Mouse (Mus musculus) midbrain, embryonic 16.5 days (tissue): ENCODE measurements around the gene Nat9. TPM values are rescaled to one million over a fixed set of nuclear protein-coding genes. Genes with fewer than 3 reads are reported as not detected.

ENCODE experiments used
- ATAC-seq: fragments of 200-750 bp; cut with Nextera tagmentation; 2 replicates; pipeline ENCODE4 v1.8.0; 2017; ENCODE audit warnings: moderate TSS enrichment
- H3K27ac ChIP-seq: fragments of 300-500 bp; sonication (generic); 2 replicates; pipeline ENCODE4 v1.5.1; 2014; ENCODE audit warnings: mild to moderate bottlenecking, low read length, mixed read lengths
- H3K27me3 ChIP-seq: fragments of 300-500 bp; sonication (generic); 2 replicates; pipeline ENCODE4 v1.6.1; 2014; ENCODE audit warnings: low read depth, low read length, mixed read lengths; ENCODE audit not compliant: control insufficient read depth, insufficient read depth
- H3K36me3 ChIP-seq: fragments of 300-500 bp; sonication (generic); 2 replicates; pipeline ENCODE4 v1.6.1; 2014; ENCODE audit warnings: mild to moderate bottlenecking, low read length, moderate library complexity, mixed read lengths; ENCODE audit not compliant: control insufficient read depth, insufficient read depth
- H3K4me1 ChIP-seq: fragments of 300-500 bp; sonication (generic); 2 replicates; pipeline ENCODE4 v1.6.1; 2014; ENCODE audit warnings: mild to moderate bottlenecking, low read length, mixed read lengths; ENCODE audit not compliant: control insufficient read depth, insufficient read depth
- H3K4me2 ChIP-seq: fragments of 300-500 bp; sonication (generic); 2 replicates; pipeline ENCODE4 v1.6.1; 2014; ENCODE audit warnings: mild to moderate bottlenecking, low read length, mixed read lengths
- H3K4me3 ChIP-seq: fragments of 300-500 bp; sonication (generic); 2 replicates; pipeline ENCODE4 v1.5.1; 2014; ENCODE audit warnings: low read depth, mild to moderate bottlenecking, low read length, moderate library complexity, mixed read lengths
- H3K9ac ChIP-seq: fragments of 300-500 bp; sonication (generic); 2 replicates; pipeline ENCODE4 v1.6.1; 2014; ENCODE audit warnings: low read depth, low read length, mixed read lengths
- H3K9me3 ChIP-seq: fragments of 300-500 bp; sonication (generic); replicated peaks from 2 replicates; pipeline ENCODE4 v1.6.1; 2014; ENCODE audit warnings: mild to moderate bottlenecking, low read length, mixed read lengths; ENCODE audit not compliant: control insufficient read depth, poor library complexity, severe bottlenecking
- WGBS: fragments of 180-500 bp; shearing (Covaris S2); extraction: QIAGEN DNeasy Blood & Tissue Kit; methylation state at CpG from one replicate; pipeline ENCODE4 v1.1.7; 2014; 5-methylcytosine and 5-hydroxymethylcytosine counted together
- polyA plus RNA-seq: library from polyadenylated mRNA; unstranded; fragments of >200 nt; fragmentation: Nextera tagmentation; extraction: Ambion mirVana; gene quantifications from 2 replicates; pipeline ENCODE4 v1.2.1, GENCODE M21; 2015

Nat9 gene
- polyA plus RNA-seq, 1 experiment from 2014 or later, result 23.9 TPM

DNA sequence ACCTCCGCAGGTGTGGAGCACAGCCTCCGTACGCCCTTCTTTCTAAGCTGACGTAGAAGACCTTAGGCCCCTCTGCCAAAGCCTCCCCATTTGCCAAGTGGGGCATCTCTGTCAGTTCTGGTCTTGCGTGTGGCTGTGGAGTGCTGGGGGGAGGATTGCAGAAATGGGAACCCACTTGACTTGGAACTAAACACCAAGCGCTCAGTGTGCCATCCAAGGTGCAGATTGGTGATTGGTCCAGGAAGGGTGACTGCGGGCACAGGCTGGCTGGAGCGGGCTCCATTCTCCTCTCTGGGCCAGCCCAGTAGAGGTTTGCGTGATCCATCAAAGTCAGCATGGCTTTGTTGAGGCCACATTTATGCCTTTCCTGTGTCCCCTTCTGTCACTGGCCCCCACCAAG is 15.1 kb upstream of the Nat9 start:
- 96% methylated on average over 9 of the region's 9 CpGs for WGBS
- no peaks in the 10 kb centered on the region for H3K4me1 ChIP-seq
- ATAC-seq, result no peak
- H3K4me2 ChIP-seq, result no peak overlapping the region
- no peak overlapping the region for H3K27ac ChIP-seq
- no peak overlapping the region for H3K9ac ChIP-seq
- no peak overlapping the region for H3K4me3 ChIP-seq
- no peaks in the 10 kb centered on the region for H3K9me3 ChIP-seq
- no peaks in the 10 kb centered on the region for H3K27me3 ChIP-seq
- H3K36me3 ChIP-seq, result peaks cover 27% of the 10 kb centered on the region

DNA sequence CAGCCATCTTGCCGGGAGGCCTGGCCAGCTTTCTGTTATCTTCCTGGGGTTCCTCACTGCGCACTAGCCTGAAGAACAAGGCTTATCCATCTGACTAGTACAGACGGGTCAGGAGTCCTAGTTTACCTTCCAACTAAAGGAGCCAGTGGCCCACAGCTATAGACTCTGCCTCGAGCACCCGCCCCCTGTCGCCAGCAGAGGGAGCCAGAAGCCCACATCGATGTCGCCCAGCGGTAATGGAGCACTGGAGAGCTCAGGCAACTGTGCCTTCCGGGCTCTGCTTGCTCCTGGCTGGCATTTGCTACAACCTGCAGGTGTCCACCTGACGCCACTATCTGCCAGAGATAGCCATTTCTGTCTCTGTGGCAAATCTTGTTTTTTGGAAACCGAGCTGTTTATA is 14.7 kb upstream of the Nat9 start:
- ATAC-seq, result peak; percentile 90
- Histone ChIP-seq H3K4me3 (no peak overlapping the region), H3K4me1 (no peaks in the 10 kb centered on the region), H3K9me3 (no peaks in the 10 kb centered on the region), H3K27me3 (no peaks in the 10 kb centered on the region), H3K9ac (no peak overlapping the region), H3K27ac (no peak overlapping the region), H3K36me3 (peaks cover 25% of the 10 kb centered on the region), H3K4me2 (no peak overlapping the region)
- 14% methylated on average over 12 of the region's 12 CpGs for WGBS

DNA sequence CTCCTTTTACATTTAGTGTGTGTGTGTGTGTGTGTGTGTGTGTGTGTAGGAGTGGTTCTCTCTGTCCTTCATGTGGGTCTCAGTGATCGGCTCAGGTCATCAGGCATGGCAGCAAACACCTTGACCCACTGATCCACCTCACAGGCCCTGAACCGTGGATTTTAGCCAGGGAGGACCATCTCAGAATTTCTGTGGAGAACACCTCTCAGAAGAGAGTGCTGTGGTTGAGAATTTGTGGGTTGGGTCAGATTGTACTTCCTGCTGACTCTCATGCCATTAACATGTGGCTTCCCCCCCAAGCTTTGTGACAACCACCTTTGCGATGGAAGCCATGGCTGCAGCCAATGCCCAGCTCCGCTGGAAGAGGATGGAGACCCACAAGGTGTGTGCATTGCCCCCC is 12.9 kb upstream of the Nat9 start:
- no peaks in the 10 kb centered on the region for H3K9me3 ChIP-seq
- H3K27ac ChIP-seq, result no peak overlapping the region
- ATAC-seq, result no peak
- H3K36me3 ChIP-seq, result peaks cover 20% of the 10 kb centered on the region
- H3K4me1 ChIP-seq, result no peaks in the 10 kb centered on the region
- H3K27me3 ChIP-seq, result no peaks in the 10 kb centered on the region
- 96% methylated on average over 4 of the region's 4 CpGs for WGBS
- H3K4me2 ChIP-seq, result no peak overlapping the region
- H3K4me3 ChIP-seq, result no peak overlapping the region
- H3K9ac ChIP-seq, result no peak overlapping the region

DNA sequence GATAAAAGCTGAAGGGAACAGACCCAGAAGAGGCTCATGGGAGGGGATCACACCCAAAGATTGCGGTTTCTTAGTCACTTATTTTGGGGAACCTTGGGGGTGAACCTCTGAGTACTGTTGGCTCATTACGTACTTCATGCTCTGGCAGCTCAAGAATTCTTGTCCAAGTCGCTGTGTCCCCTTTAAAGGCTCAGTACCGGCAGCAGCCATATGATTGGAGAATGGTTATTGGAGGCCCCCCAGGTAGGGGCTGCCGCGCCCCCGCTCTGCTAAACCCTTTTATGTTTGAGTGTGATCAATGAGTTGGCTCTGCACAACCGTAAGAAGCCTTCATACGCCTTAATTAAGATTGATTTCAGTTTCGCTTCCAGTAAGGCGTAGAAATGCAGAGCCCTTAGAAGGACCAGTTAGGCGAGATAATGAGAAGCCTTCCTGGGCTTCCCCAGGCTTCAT is 11.3 kb upstream of the Nat9 start:
- Histone ChIP-seq H3K9me3 (no peaks in the 10 kb centered on the region), H3K4me3 (no peak overlapping the region), H3K27ac (no peak overlapping the region), H3K4me2 (no peak overlapping the region), H3K36me3 (peaks cover 19% of the 10 kb centered on the region), H3K9ac (no peak overlapping the region), H3K4me1 (no peaks in the 10 kb centered on the region), H3K27me3 (no peaks in the 10 kb centered on the region)
- no peak for ATAC-seq
- WGBS, result 71% methylated on average over 12 of the region's 12 CpGs

DNA sequence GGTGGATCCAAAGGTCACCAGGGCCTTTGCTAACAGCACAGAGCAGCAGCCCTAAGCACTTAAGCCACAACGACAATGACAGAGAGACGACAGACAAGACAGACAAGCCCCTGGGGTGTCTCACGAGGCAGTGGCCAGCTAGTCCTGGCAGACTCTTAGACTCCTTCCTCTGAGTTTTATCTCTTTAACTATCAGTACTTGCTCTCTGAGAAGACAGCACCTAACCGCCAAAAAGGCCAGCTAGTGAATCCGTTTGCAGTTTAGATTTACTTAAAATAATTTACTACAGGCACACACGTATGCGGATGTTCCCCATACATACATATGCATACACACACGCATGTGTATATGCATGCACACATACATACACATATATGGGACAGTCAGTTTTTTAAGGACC is 9.9 kb upstream of the Nat9 start:
- Histone ChIP-seq H3K9ac (no peak overlapping the region), H3K36me3 (peaks cover 15% of the 10 kb centered on the region), H3K4me1 (no peaks in the 10 kb centered on the region), H3K27ac (no peak overlapping the region), H3K4me3 (no peak overlapping the region), H3K27me3 (no peaks in the 10 kb centered on the region), H3K4me2 (no peak overlapping the region), H3K9me3 (no peaks in the 10 kb centered on the region)
- no peak for ATAC-seq
- 82% methylated on average over 8 of the region's 8 CpGs for WGBS

DNA sequence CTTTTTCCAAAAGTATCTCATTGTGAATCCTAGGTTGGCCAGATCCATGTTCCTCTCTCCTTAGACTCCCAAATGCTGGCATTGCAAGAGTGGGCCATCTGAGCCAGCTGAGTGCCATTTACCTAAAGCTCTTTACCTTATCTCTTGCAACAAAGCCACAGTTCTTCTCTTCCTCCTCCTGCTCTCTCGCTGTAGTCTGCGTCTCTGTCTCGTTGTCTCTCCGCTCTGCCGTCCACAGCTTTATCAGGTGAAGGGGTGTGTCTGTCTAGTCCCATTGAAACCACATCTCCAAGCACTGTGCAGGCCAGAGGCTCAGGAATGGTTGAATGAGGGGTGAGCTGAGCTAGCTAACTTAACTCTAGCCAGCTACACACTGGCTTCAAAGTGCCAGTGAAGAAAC is 8.3 kb upstream of the Nat9 start:
- Histone ChIP-seq H3K27me3 (no peaks in the 10 kb centered on the region), H3K27ac (no peak overlapping the region), H3K4me1 (no peaks in the 10 kb centered on the region), H3K9ac (no peak overlapping the region), H3K4me2 (no peak overlapping the region), H3K9me3 (no peaks in the 10 kb centered on the region), H3K4me3 (no peak overlapping the region), H3K36me3 (peaks cover 7% of the 10 kb centered on the region; the same call in 1 of the 2 replicates)
- ATAC-seq, result no peak
- WGBS, result 92% methylated on average over 5 of the region's 5 CpGs

DNA sequence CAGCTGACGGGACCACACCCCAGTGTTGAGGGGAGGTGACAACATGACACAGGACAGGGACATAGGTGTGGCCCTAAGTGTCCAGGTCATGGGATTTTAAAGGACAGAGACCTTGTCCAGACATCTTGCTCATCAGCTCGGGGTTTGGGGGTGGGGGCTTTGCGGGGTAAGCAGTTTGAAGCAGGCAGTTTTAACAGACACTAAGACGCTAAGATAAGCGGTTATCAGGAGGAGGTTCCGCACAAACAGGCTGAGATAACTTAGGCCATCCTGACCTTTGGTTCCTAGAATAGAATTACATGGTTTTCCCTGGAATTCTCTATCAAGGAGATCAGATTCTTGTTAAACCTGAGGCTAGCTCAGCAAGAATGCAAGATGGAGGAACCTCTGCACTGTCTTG is 7.0 kb upstream of the Nat9 start:
- Histone ChIP-seq H3K9ac (no peak overlapping the region), H3K36me3 (peaks cover 14% of the 10 kb centered on the region; the same call in 1 of the 2 replicates), H3K4me1 (no peaks in the 10 kb centered on the region), H3K9me3 (no peaks in the 10 kb centered on the region), H3K27ac (no peak overlapping the region), H3K4me2 (no peak overlapping the region), H3K4me3 (no peak overlapping the region), H3K27me3 (no peaks in the 10 kb centered on the region)
- WGBS, result 93% methylated on average over 6 of the region's 6 CpGs
- ATAC-seq, result no peak

DNA sequence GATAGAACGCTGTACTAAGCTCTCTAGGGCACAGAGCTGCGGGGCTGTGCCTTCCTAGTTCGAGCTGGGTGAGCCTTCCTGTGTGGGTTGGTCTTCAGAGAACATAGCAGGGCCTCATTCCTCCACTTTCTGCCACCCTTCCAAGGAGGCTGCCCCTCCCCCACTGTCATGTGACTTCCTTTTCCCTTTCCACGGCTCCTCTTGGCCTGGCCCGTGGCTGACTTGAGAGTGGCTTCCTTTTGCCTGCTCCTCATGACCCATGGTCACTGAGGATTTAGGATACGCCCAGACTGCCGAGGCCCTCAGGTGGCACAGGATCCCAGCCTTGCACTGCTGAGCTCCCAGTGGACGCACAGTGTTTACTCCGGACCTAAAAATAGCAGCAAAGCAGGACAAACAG is 4.5 kb upstream of the Nat9 start:
- Histone ChIP-seq H3K4me3 (no peak overlapping the region), H3K9ac (no peak overlapping the region), H3K27ac (no peak overlapping the region), H3K4me1 (peaks cover 8% of the 10 kb centered on the region), H3K9me3 (no peaks in the 10 kb centered on the region), H3K4me2 (no peak overlapping the region), H3K27me3 (no peaks in the 10 kb centered on the region), H3K36me3 (peaks cover 8% of the 10 kb centered on the region; the same call in 1 of the 2 replicates)
- WGBS, result 80% methylated on average over 9 of the region's 9 CpGs
- ATAC-seq, result no peak

DNA sequence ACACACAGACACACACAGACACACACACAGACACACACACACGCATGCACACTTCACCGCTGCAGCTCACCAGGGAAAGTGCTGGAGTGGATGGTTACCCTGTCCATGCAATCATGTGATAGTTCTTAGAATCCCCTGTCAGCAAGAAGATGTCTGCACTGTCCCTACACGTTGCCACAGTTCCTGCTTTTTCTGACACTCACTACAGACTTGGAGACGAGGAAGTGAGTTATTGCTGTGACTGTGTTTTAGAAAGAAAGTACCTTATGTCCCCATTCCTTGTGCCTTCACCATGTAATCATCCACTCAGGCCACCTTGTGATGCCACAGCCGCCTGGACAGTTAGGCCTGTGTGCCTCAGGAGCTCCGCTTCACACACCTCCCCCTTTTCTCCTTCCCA is 1.6 kb upstream of the Nat9 start:
- Histone ChIP-seq H3K36me3 (peaks cover 8% of the 10 kb centered on the region; the same call in 1 of the 2 replicates), H3K4me3 (no peak overlapping the region), H3K9ac (no peak overlapping the region), H3K27ac (no peak overlapping the region), H3K4me1 (peaks cover 18% of the 10 kb centered on the region), H3K9me3 (no peaks in the 10 kb centered on the region), H3K27me3 (no peaks in the 10 kb centered on the region), H3K4me2 (no peak overlapping the region)
- no peak for ATAC-seq
- 90% methylated on average over 6 of the region's 6 CpGs for WGBS
